Mouse (Mus musculus) bone marrow macrophage, adult 2 months (primary cell): ENCODE results near the gene Prss36. TPM values are rescaled to one million over a fixed set of nuclear protein-coding genes. Genes with fewer than 3 reads are reported as not detected.

Source experiments
- H3K27ac ChIP-seq: 2 replicates; pipeline ENCODE4 v1.5.1; 2012; ENCODE audit warnings: low read depth, low read length; ENCODE audit not compliant: insufficient read depth
- H3K4me1 ChIP-seq: 2 replicates; pipeline ENCODE4 v1.6.1; 2012; ENCODE audit warnings: low read length; ENCODE audit not compliant: control insufficient read depth, insufficient read depth
- H3K4me3 ChIP-seq: 2 replicates; pipeline ENCODE4 v1.5.1; 2012; ENCODE audit warnings: mild to moderate bottlenecking, low read length, moderate library complexity; ENCODE audit not compliant: insufficient read depth
- CTCF ChIP-seq: IDR thresholded peaks from 2 replicates; pipeline ENCODE4 v1.5.1; 2012; ENCODE audit warnings: low read depth, mild to moderate bottlenecking, low read length, moderate library complexity
- POLR2A ChIP-seq: IDR thresholded peaks from 2 replicates; pipeline ENCODE4 v1.6.1; 2012; ENCODE audit warnings: mild to moderate bottlenecking, low read depth, low read length, borderline replicate concordance
- polyA plus RNA-seq: library from polyadenylated mRNA; stranded (reverse); fragments of >200 nt; gene quantifications from 2 replicates; pipeline ENCODE4 v1.2.4, GENCODE M21; 2012; ENCODE audit not compliant: missing spikeins, insufficient read depth, insufficient read length

The Prss36 gene
- 1.7 and 2.6 TPM in 2 replicates for polyA plus RNA-seq

DNA sequence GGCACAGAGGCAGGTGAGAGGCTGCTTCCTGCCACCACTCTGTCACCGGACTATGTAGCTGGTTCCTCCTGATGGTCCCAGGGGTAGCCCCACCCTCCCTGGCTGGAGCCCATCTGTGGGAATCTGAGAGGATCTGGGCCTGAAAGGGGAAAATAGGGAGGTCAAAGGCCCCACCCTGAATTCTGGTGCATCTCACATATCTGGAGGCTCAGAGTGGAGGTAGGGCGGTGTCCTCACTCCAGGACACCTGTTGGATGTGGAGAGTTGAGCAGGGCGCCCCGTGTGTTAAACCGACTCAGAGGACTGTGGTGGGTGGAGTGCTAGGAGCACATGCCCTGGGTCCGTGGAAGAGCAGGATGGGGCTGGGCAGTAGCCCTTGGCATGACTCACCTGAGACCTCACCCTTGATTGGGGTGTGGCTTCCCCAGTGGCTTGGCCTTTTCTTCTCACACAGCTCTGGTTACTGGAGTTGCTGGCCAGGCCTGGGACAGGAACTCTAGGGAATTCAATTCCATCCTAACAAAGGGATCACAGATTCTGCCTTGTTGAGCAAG, at the start of gene Prss36:
Gene Prss36, minus strand, starts transcription at position 256 of the 554 bp plus-strand sequence.
- TF ChIP-seq CTCF (no peak), POLR2A (no peak)
- H3K4me1 ChIP-seq, result peaks cover 6% of the 10 kb centered on the region
- H3K27ac ChIP-seq, result no peak within 1 kb of the TSS
- H3K4me3 ChIP-seq, result no peak within 1 kb of the TSS

GRCm38 (mm10) chr7:127993341-127993977, 46.9 kb upstream of the Prss36 start, which contains the start of gene Pycard:
Gene Pycard, minus strand, starts transcription at chr7:127993867.
- TF ChIP-seq CTCF (no peak), POLR2A (no peak)
- peaks cover 17% of the 10 kb centered on the region for H3K4me1 ChIP-seq
- H3K27ac ChIP-seq, result peak within 1 kb of the TSS; percentile 69
- H3K4me3 ChIP-seq, result peak within 1 kb of the TSS; percentile 80

- Histone ChIP-seq H3K27ac (peak overlapping the region; percentile 69), H3K4me3 (peak overlapping the region; percentile 80), H3K4me1 (peaks cover 12% of the 10 kb centered on the region)
- TF ChIP-seq POLR2A (no peak), CTCF (no peak)
These were observed 46.2 kb upstream of the Prss36 start for GRCm38 (mm10) chr7:127992488-127993340.

DNA sequence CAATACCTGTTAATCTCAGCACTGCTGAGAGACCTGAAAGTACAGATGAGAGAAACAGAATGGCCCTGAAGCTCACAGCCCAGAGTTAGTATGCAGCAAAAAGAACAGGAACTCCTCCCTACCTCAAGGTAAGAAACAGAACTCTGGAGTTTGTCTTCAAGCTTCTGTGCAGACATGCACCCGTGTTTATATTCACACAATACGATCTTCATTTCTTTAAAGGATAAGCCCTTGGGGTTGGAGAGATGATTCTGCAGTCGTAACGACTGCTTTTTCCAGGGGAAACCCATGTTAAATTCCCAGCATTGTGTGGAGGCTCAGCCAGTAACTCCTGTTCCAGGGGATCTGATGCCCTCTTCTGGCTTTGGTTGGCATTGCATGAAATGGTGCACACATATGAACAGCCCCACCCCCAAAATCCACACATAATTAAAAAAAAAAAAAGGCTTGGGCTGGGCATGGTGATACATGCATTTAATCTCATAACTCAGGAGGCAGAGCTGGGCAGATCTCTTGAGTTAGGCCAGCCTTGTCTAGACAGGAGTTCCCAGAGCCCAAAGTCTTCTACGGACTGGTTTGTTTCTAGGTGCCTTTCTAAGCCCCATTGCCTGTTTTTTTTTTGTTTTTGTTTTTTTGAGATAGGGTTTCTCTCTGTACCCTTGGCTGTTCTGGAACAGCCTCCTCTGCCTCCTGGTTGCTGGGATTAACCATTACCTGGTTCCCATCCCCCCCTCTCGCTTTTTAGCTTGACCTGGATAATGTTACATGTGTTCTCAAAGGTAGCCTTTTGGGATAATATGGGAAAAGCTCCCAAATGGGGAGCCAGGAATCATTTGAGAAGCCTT, 45.3 kb upstream of the Prss36 start:
- no peak overlapping the region for H3K27ac ChIP-seq
- TF ChIP-seq CTCF (peak; percentile 33), POLR2A (no peak)
- H3K4me3 ChIP-seq, result peak overlapping the region; percentile 80
- H3K4me1 ChIP-seq, result peaks cover 8% of the 10 kb centered on the region

- H3K4me3 ChIP-seq, result no peak overlapping the region
- H3K4me1 ChIP-seq, result peaks cover 6% of the 10 kb centered on the region
- TF ChIP-seq CTCF (no peak), POLR2A (no peak)
- H3K27ac ChIP-seq, result no peak overlapping the region
These were observed 42.4 kb upstream of the Prss36 start for GRCm38 (mm10) chr7:127988904-127989303.

GRCm38 (mm10) chr7:127980606-127981005, 34.1 kb upstream of the Prss36 start:
- no peaks in the 10 kb centered on the region for H3K4me1 ChIP-seq
- H3K4me3 ChIP-seq, result no peak overlapping the region
- H3K27ac ChIP-seq, result no peak overlapping the region
- TF ChIP-seq CTCF (no peak), POLR2A (no peak)

- Histone ChIP-seq H3K4me3 (no peak overlapping the region), H3K4me1 (no peaks in the 10 kb centered on the region; the same call in 1 of the 2 replicates), H3K27ac (no peak overlapping the region)
- no peak for TF ChIP-seq CTCF
- no peak for TF ChIP-seq POLR2A
These were observed 32.3 kb upstream of the Prss36 start for GRCm38 (mm10) chr7:127978856-127979255.

DNA sequence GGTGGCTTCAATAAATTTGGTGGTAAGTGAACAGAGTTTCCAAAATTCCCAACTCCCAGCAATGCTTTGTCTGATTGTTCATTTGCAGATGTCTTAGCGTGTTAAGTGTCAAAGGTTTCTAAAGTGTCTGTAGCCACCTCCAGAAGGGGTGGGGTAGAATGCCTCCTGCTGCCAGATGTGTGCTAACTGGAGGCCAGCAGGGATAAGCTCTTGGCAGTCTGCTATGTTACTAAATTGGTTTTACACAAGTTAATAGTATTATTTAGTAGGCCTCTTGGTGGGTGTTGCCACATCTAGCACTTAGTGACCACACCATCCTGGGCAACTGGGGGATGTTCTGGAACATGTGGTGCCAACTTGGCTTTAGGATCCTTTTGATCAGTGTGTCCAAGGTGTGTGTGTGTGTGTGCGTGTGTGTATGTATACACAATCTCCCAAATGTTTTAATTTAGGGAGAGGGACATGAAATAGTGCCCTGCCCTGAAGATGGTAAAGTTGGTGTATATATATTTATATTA, 27.9 kb upstream of the Prss36 start:
- Histone ChIP-seq H3K4me3 (no peak overlapping the region), H3K27ac (no peak overlapping the region)
- no peak for TF ChIP-seq POLR2A
- no peak for TF ChIP-seq CTCF

More for the DNA sequence above, 27.9 kb upstream of the Prss36 start:
- peaks cover 12% of the 10 kb centered on the region for H3K4me1 ChIP-seq
